Mouse (Mus musculus) neural tube, embryonic 12.5 days (tissue): ENCODE measurements around the gene Mfsd4b1. TPM values are rescaled to one million over a fixed set of nuclear protein-coding genes. Genes with fewer than 3 reads are reported as not detected.
A peak's percentile ranks its signal among the peaks of the same experiment; 100 is the strongest.

Experiments used
- ATAC-seq: fragments of 200-750 bp; cut with Nextera tagmentation; 2 replicates; pipeline ENCODE4 v1.8.0; 2017; ENCODE audit warnings: low read depth, mild to moderate bottlenecking, moderate TSS enrichment, moderate library complexity; ENCODE audit not compliant: low FRiP score
- H3K27ac ChIP-seq: fragments of 300-500 bp; sonication (generic); 2 replicates; pipeline ENCODE4 v1.5.1; 2016
- H3K27me3 ChIP-seq: fragments of 300-500 bp; sonication (generic); replicated peaks from 2 replicates; pipeline ENCODE4 v1.6.1; 2016; ENCODE audit warnings: mild to moderate bottlenecking
- H3K36me3 ChIP-seq: fragments of 300-500 bp; sonication (generic); 2 replicates; pipeline ENCODE4 v1.6.1; 2016; ENCODE audit warnings: mild to moderate bottlenecking
- H3K4me1 ChIP-seq: fragments of 300-500 bp; sonication (generic); 2 replicates; pipeline ENCODE4 v1.6.1; 2016
- H3K4me2 ChIP-seq: fragments of 300-500 bp; sonication (generic); replicated peaks from 2 replicates; pipeline ENCODE4 v1.6.1; 2016; ENCODE audit warnings: mild to moderate bottlenecking
- H3K4me3 ChIP-seq: fragments of 300-500 bp; sonication (generic); 2 replicates; pipeline ENCODE4 v1.5.1; 2016
- H3K9ac ChIP-seq: fragments of 300-500 bp; sonication (generic); 2 replicates; pipeline ENCODE4 v1.6.1; 2016; ENCODE audit warnings: mild to moderate bottlenecking
- H3K9me3 ChIP-seq: fragments of 300-500 bp; sonication (generic); 2 replicates; pipeline ENCODE4 v1.6.1; 2016; ENCODE audit warnings: mild to moderate bottlenecking
- WGBS: fragments of 180-500 bp; shearing (Covaris S2); methylation state at CpG from one replicate; pipeline ENCODE4 v1.1.7; 2016; 5-methylcytosine and 5-hydroxymethylcytosine counted together
- polyA plus RNA-seq: library from polyadenylated mRNA; unstranded; fragments of >200 nt; fragmentation: Nextera tagmentation; extraction: Ambion mirVana; gene quantifications from 2 replicates; pipeline ENCODE4 v1.2.1, GENCODE M21; 2016

Mfsd4b1 gene
- polyA plus RNA-seq = 0.31 TPM in 1 of 2 replicates, not detected in the other

GRCm38 (mm10) chr10:40024554-40025428 lies at the start of gene Mfsd4b1:
Gene Mfsd4b1, minus strand, starts transcription at chr10:40025268.
- Histone ChIP-seq H3K36me3 (no peaks in the 10 kb centered on the region), H3K9me3 (0 out of 2 replicates have a peak, but pooled peaks cover 7% of the 10 kb centered on the region), H3K27ac (no peak within 1 kb of the TSS), H3K4me1 (peaks cover 9% of the 10 kb centered on the region; the same call in 1 of the 2 replicates), H3K4me3 (peak within 1 kb of the TSS; percentile 59), H3K9ac (peak within 1 kb of the TSS; percentile 69), H3K27me3 (no peaks in the 10 kb centered on the region), H3K4me2 (peak within 1 kb of the TSS; percentile 96)
- 2% methylated on average over 46 of the region's 46 CpGs for WGBS
- ATAC-seq = peak; percentile 97

GRCm38 (mm10) chr10:40073608-40074007 lies 48.5 kb upstream of the Mfsd4b1 start:
- ATAC-seq = no peak

GRCm38 (mm10) chr10:40070684-40071083 lies 45.6 kb upstream of the Mfsd4b1 start:
- Histone ChIP-seq H3K27me3 (no peaks in the 10 kb centered on the region), H3K4me2 (no peak overlapping the region), H3K9ac (no peak overlapping the region), H3K4me1 (peaks cover 6% of the 10 kb centered on the region), H3K9me3 (no peaks in the 10 kb centered on the region), H3K36me3 (no peaks in the 10 kb centered on the region), H3K4me3 (no peak overlapping the region), H3K27ac (no peak overlapping the region)
- WGBS = 37% methylated on average over 9 of the region's 9 CpGs
- no peak for ATAC-seq

More at GRCm38 (mm10) chr10:40073608-40074007, 48.5 kb upstream of the Mfsd4b1 start:
- Histone ChIP-seq H3K4me3 (no peak overlapping the region), H3K36me3 (no peaks in the 10 kb centered on the region), H3K4me1 (peaks cover 6% of the 10 kb centered on the region), H3K9me3 (no peaks in the 10 kb centered on the region), H3K27me3 (no peaks in the 10 kb centered on the region), H3K4me2 (no peak overlapping the region), H3K9ac (no peak overlapping the region), H3K27ac (no peak overlapping the region)
- 93% methylated on average over 6 of the region's 6 CpGs for WGBS

DNA sequence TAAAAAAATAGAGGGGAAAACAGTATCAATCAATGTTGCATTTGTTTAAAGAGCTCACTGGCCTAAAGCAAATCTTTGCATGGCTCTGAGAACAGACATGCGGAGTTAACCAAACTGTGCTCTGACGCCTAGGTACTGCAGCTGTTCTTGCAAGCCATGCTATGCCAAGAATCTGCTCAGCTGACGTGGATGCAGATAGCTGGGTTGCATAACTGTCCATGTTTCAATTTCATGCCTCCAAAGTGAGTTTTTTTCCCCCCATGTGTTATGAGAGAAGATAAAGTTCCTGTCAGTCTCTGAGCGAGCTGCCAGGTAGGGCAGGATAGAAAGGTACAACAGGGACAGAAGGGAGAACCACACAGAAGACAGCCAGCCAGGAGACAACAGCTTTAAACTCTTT lies 44.2 kb upstream of the Mfsd4b1 start:
- no peaks in the 10 kb centered on the region for H3K9me3 ChIP-seq
- no peak overlapping the region for H3K4me2 ChIP-seq
- no peaks in the 10 kb centered on the region for H3K27me3 ChIP-seq
- no peaks in the 10 kb centered on the region for H3K36me3 ChIP-seq
- WGBS = 64% methylated on average over 4 of the region's 4 CpGs
- no peak for ATAC-seq
- H3K27ac ChIP-seq = no peak overlapping the region
- H3K4me3 ChIP-seq = no peak overlapping the region
- peaks cover 6% of the 10 kb centered on the region for H3K4me1 ChIP-seq
- H3K9ac ChIP-seq = no peak overlapping the region

GRCm38 (mm10) chr10:40068595-40068994 lies 43.5 kb upstream of the Mfsd4b1 start:
- Histone ChIP-seq H3K9me3 (no peaks in the 10 kb centered on the region), H3K4me2 (no peak overlapping the region), H3K9ac (no peak overlapping the region), H3K27me3 (no peaks in the 10 kb centered on the region), H3K27ac (no peak overlapping the region), H3K4me3 (no peak overlapping the region), H3K4me1 (peaks cover 6% of the 10 kb centered on the region), H3K36me3 (no peaks in the 10 kb centered on the region)
- WGBS = 69% methylated on average over 10 of the region's 10 CpGs
- ATAC-seq = no peak

GRCm38 (mm10) chr10:40067529-40067928 lies 42.5 kb upstream of the Mfsd4b1 start:
- Histone ChIP-seq H3K4me3 (no peak overlapping the region), H3K4me1 (peaks cover 6% of the 10 kb centered on the region), H3K27me3 (no peaks in the 10 kb centered on the region), H3K9ac (no peak overlapping the region), H3K9me3 (no peaks in the 10 kb centered on the region), H3K4me2 (no peak overlapping the region), H3K27ac (no peak overlapping the region), H3K36me3 (no peaks in the 10 kb centered on the region)
- 13% methylated on average over 1 of the region's 1 CpGs for WGBS
- no peak for ATAC-seq

DNA sequence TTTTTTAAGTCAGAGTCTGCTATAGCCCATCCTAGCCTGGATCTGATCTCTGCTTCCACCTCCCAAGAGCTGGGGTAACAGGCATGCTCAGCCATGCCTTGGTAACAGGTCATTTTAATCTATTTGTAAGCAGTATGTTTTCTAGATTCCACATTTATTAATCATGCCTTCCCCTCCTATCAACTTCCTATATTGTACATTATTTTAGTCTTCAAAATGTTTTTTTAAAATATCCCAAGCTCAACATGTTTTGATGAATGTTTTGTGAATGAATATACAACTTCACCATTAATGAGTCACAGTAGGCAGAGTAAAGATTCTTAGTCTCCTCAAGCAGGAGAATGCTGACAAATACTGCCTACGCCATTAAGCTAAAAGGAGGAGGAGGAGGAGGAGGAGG lies 42.0 kb upstream of the Mfsd4b1 start:
- WGBS = 20% methylated on average over 1 of the region's 1 CpGs
- ATAC-seq = no peak
- no peak overlapping the region for H3K9ac ChIP-seq

GRCm38 (mm10) chr10:40065357-40065756 lies 40.3 kb upstream of the Mfsd4b1 start:
- Histone ChIP-seq H3K27ac (no peak overlapping the region), H3K4me2 (no peak overlapping the region), H3K9me3 (no peaks in the 10 kb centered on the region), H3K27me3 (no peaks in the 10 kb centered on the region), H3K4me3 (no peak overlapping the region), H3K36me3 (no peaks in the 10 kb centered on the region), H3K4me1 (no peaks in the 10 kb centered on the region; the same call in 1 of the 2 replicates), H3K9ac (no peak overlapping the region)
- ATAC-seq = no peak
- 46% methylated on average over 3 of the region's 3 CpGs for WGBS

More for the DNA sequence above, 42.0 kb upstream of the Mfsd4b1 start:
- H3K4me1 ChIP-seq = peaks cover 6% of the 10 kb centered on the region
- H3K27me3 ChIP-seq = no peaks in the 10 kb centered on the region
- H3K36me3 ChIP-seq = no peaks in the 10 kb centered on the region
- H3K4me2 ChIP-seq = no peak overlapping the region
- no peak overlapping the region for H3K27ac ChIP-seq
- H3K9me3 ChIP-seq = no peaks in the 10 kb centered on the region
- H3K4me3 ChIP-seq = no peak overlapping the region

DNA sequence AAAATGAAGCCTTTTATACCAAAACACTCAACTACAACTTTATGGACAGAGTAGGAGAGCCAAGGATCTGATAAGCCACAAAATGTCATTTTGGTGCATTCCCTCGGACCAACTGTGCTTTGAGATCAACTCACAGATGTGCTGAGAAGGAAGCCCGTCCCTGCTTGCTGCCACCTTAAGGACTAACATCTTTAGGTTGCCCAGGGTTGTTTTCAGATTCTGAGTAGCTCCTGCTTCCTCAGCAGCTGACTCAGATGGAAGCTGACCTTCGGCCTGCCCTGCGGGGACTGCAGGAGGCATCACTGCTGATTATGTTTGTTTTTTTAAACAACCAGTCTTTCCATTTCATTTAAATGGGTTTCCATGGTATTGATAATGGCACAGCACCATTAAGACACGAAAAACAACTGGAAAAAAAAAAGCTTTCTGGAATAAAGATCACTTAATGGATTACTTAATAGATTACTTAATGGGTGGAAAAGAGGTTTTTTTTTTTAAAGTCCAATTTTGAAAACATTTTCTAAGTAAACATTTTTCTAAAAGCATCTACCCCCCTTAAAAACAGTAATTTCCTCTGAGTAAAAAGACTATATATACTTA lies 38.3 kb upstream of the Mfsd4b1 start:
- H3K4me1 ChIP-seq = no peaks in the 10 kb centered on the region
- H3K27me3 ChIP-seq = no peaks in the 10 kb centered on the region
- no peak overlapping the region for H3K4me3 ChIP-seq
- 19% methylated on average over 5 of the region's 5 CpGs for WGBS
- H3K9ac ChIP-seq = no peak overlapping the region
- no peaks in the 10 kb centered on the region for H3K9me3 ChIP-seq
- no peaks in the 10 kb centered on the region for H3K36me3 ChIP-seq
- ATAC-seq = no peak
- no peak overlapping the region for H3K27ac ChIP-seq
- no peak overlapping the region for H3K4me2 ChIP-seq

- Histone ChIP-seq H3K27me3 (no peaks in the 10 kb centered on the region), H3K4me3 (no peak overlapping the region), H3K27ac (no peak overlapping the region), H3K9ac (no peak overlapping the region), H3K9me3 (no peaks in the 10 kb centered on the region), H3K4me1 (no peaks in the 10 kb centered on the region), H3K36me3 (no peaks in the 10 kb centered on the region), H3K4me2 (no peak overlapping the region)
- no peak for ATAC-seq
- 33% methylated on average over 6 of the region's 6 CpGs for WGBS
Observed at GRCm38 (mm10) chr10:40062812-40063211, 37.7 kb upstream of the Mfsd4b1 start.

GRCm38 (mm10) chr10:40061926-40062325 lies 36.9 kb upstream of the Mfsd4b1 start:
- ATAC-seq = no peak
- 84% methylated on average over 5 of the region's 5 CpGs for WGBS
- Histone ChIP-seq H3K4me2 (no peak overlapping the region), H3K4me3 (no peak overlapping the region), H3K36me3 (no peaks in the 10 kb centered on the region), H3K4me1 (no peaks in the 10 kb centered on the region), H3K9me3 (no peaks in the 10 kb centered on the region), H3K27ac (no peak overlapping the region), H3K9ac (no peak overlapping the region), H3K27me3 (no peaks in the 10 kb centered on the region)

DNA sequence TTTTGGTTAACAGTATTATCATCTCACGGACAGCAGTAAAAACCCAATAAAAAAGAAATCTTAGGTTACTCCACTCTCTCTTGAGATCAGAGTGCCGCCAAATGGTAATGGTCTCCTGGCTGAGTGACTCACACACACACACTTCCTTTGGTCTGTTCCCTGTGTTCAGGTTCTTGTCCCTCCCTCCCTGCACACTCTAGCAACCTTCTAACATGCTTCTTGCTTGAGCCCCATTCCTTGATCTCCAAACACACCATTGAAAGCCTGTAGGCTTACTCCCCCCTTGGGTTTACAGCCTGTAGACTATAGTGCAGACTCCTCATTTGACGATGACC lies 33.7 kb upstream of the Mfsd4b1 start:
- WGBS = 58% methylated on average over 3 of the region's 3 CpGs
- no peaks in the 10 kb centered on the region for H3K36me3 ChIP-seq
- no peak for ATAC-seq
- no peaks in the 10 kb centered on the region for H3K4me1 ChIP-seq
- no peak overlapping the region for H3K4me2 ChIP-seq
- H3K9ac ChIP-seq = no peak overlapping the region
- no peaks in the 10 kb centered on the region for H3K27me3 ChIP-seq
- no peaks in the 10 kb centered on the region for H3K9me3 ChIP-seq
- H3K27ac ChIP-seq = no peak overlapping the region
- H3K4me3 ChIP-seq = no peak overlapping the region
